Mouse (Mus musculus) liver, postnatal 0 days (tissue): Measurements from ENCODE around the gene Neurl4. TPM values are rescaled to one million over a fixed set of nuclear protein-coding genes. Genes with fewer than 3 reads are reported as not detected.

Experiments
- ATAC-seq: fragments of 200-750 bp; cut with Nextera tagmentation; 2 replicates; pipeline ENCODE4 v1.8.0; 2017; ENCODE audit warnings: mild to moderate bottlenecking, moderate library complexity
- DNase-seq: peaks from one replicate; pipeline ENCODE4 v3.0.0-alpha.2; 2016
- H3K27ac ChIP-seq: fragments of 300-500 bp; sonication (generic); 2 replicates; pipeline ENCODE4 v1.5.1; 2014; ENCODE audit warnings: antibody characterized with exemption, moderate library complexity, mild to moderate bottlenecking, low read depth
- H3K27me3 ChIP-seq: fragments of 300-500 bp; sonication (generic); 2 replicates; pipeline ENCODE4 v1.6.1; 2014; ENCODE audit warnings: low read length, control low read depth, mixed read lengths; ENCODE audit not compliant: insufficient read depth
- H3K36me3 ChIP-seq: fragments of 300-500 bp; sonication (generic); replicated peaks from 2 replicates; pipeline ENCODE4 v1.6.1; 2014; ENCODE audit warnings: mild to moderate bottlenecking, control low read depth, low read length, moderate library complexity, mixed read lengths; ENCODE audit not compliant: insufficient read depth
- H3K4me1 ChIP-seq: fragments of 300-500 bp; sonication (generic); 2 replicates; pipeline ENCODE4 v1.6.1; 2014; ENCODE audit warnings: antibody characterized with exemption, mild to moderate bottlenecking, control low read depth; ENCODE audit not compliant: insufficient read depth
- H3K4me2 ChIP-seq: fragments of 300-500 bp; sonication (generic); 2 replicates; pipeline ENCODE4 v1.6.1; 2014; ENCODE audit warnings: low read depth, mild to moderate bottlenecking, low read length, moderate library complexity, mixed read lengths
- H3K4me3 ChIP-seq: fragments of 300-500 bp; sonication (generic); 2 replicates; pipeline ENCODE4 v1.5.1; 2014; ENCODE audit warnings: low read depth, low read length
- H3K9ac ChIP-seq: fragments of 300-500 bp; sonication (generic); replicated peaks from 2 replicates; pipeline ENCODE4 v1.6.1; 2014; ENCODE audit warnings: mild to moderate bottlenecking, moderate library complexity
- H3K9me3 ChIP-seq: fragments of 300-500 bp; sonication (generic); 2 replicates; pipeline ENCODE4 v1.6.1; 2016; ENCODE audit warnings: mild to moderate bottlenecking, control low read depth, low read length, mixed read lengths
- CTCF ChIP-seq: sonication (generic); IDR thresholded peaks from 2 replicates; pipeline ENCODE4 v1.5.1; 2016; ENCODE audit warnings: antibody characterized with exemption, low read depth
- EP300 ChIP-seq: IDR thresholded peaks from 2 replicates; pipeline ENCODE4 v1.6.1; 2016; ENCODE audit warnings: antibody characterized with exemption, low read depth, mild to moderate bottlenecking
- WGBS: fragments of 180-500 bp; shearing (Covaris S2); extraction: QIAGEN DNeasy Blood & Tissue Kit; methylation state at CpG from one replicate; pipeline ENCODE4 v1.1.7; 2014; ENCODE audit not compliant: insufficient replicate concordance; 5-methylcytosine and 5-hydroxymethylcytosine counted together
- polyA plus RNA-seq: library from polyadenylated mRNA; unstranded; fragments of >200 nt; fragmentation: Nextera tagmentation; extraction: Ambion mirVana; gene quantifications from 2 replicates; pipeline ENCODE4 v1.2.1, GENCODE M21; 2015

The Neurl4 gene
- polyA plus RNA-seq, 1 experiment from 2014 or later: 1.4 TPM

GRCm38 (mm10) chr11:69884663-69885062 is 16.2 kb upstream of the Neurl4 start:
- Histone ChIP-seq H3K27me3 (no peaks in the 10 kb centered on the region), H3K27ac (no peak overlapping the region), H3K4me3 (no peak overlapping the region), H3K36me3 (0 out of 2 replicates have a peak, but pooled peaks cover 11% of the 10 kb centered on the region), H3K4me2 (no peak overlapping the region), H3K9ac (no peak overlapping the region), H3K9me3 (no peaks in the 10 kb centered on the region), H3K4me1 (peaks cover 30% of the 10 kb centered on the region)
- 80% methylated on average over 8 of the region's 8 CpGs for WGBS
- DNase-seq (no peak), ATAC-seq (no peak)
- TF ChIP-seq EP300: no peak
- TF ChIP-seq CTCF: no peak

- Histone ChIP-seq H3K36me3 (0 out of 2 replicates have a peak, but pooled peaks cover 13% of the 10 kb centered on the region), H3K9me3 (no peaks in the 10 kb centered on the region), H3K27ac (0 out of 2 replicates have a peak overlapping the region, but pooled peaks have one; percentile 7), H3K9ac (no peak overlapping the region), H3K4me1 (peaks cover 18% of the 10 kb centered on the region), H3K4me2 (peak overlapping the region; percentile 31; the same call in 1 of the 2 replicates), H3K4me3 (no peak overlapping the region), H3K27me3 (no peaks in the 10 kb centered on the region)
- no peak for DNase-seq
- peak; percentile 57 for ATAC-seq
- peak; percentile 72 for TF ChIP-seq CTCF
- no peak; the same call in 1 of the 2 replicates for TF ChIP-seq EP300
- 39% methylated on average over 8 of the region's 8 CpGs for WGBS
Observed at GRCm38 (mm10) chr11:69886907-69887635, 13.8 kb upstream of the Neurl4 start.

- H3K36me3 ChIP-seq: 0 out of 2 replicates have a peak, but pooled peaks cover 6% of the 10 kb centered on the region
- H3K9ac ChIP-seq: peak overlapping the region; percentile 38
- WGBS: 50% methylated on average over 4 of the region's 4 CpGs
- H3K4me1 ChIP-seq: peaks cover 25% of the 10 kb centered on the region
- H3K27ac ChIP-seq: no peak overlapping the region
- H3K4me2 ChIP-seq: no peak overlapping the region
- no peak overlapping the region for H3K4me3 ChIP-seq
- H3K9me3 ChIP-seq: no peaks in the 10 kb centered on the region
- DNase-seq: no peak
- no peak for ATAC-seq
- TF ChIP-seq CTCF (no peak), EP300 (no peak)
- no peaks in the 10 kb centered on the region for H3K27me3 ChIP-seq
Observed at GRCm38 (mm10) chr11:69891482-69891881, 9.4 kb upstream of the Neurl4 start.

GRCm38 (mm10) chr11:69894671-69895070 is 6.2 kb upstream of the Neurl4 start:
- Histone ChIP-seq H3K9ac (0 out of 2 replicates have a peak overlapping the region, but pooled peaks have one; percentile 10), H3K9me3 (no peaks in the 10 kb centered on the region), H3K27ac (peak overlapping the region; percentile 85), H3K4me2 (peak overlapping the region; percentile 49), H3K4me3 (peak overlapping the region; percentile 26; the same call in 1 of the 2 replicates), H3K36me3 (0 out of 2 replicates have a peak, but pooled peaks cover 2% of the 10 kb centered on the region), H3K27me3 (0 out of 2 replicates have a peak, but pooled peaks cover 2% of the 10 kb centered on the region), H3K4me1 (peaks cover 20% of the 10 kb centered on the region)
- 25% methylated on average over 5 of the region's 5 CpGs for WGBS
- ATAC-seq (no peak; the same call in 1 of the 2 replicates), DNase-seq (no peak)
- TF ChIP-seq CTCF (no peak), EP300 (no peak)

- H3K27me3 ChIP-seq: 0 out of 2 replicates have a peak, but pooled peaks cover 5% of the 10 kb centered on the region
- peak within 1 kb of the TSS; percentile 85 for H3K27ac ChIP-seq
- ATAC-seq (peak; percentile 46; the same call in 1 of the 2 replicates), DNase-seq (peak; percentile 64)
- 39% methylated on average over 4 of the region's 4 CpGs for WGBS
- H3K36me3 ChIP-seq: 0 out of 2 replicates have a peak, but pooled peaks cover 2% of the 10 kb centered on the region
- H3K9me3 ChIP-seq: no peaks in the 10 kb centered on the region
- peak within 1 kb of the TSS; percentile 10; the same call in 1 of the 2 replicates for H3K9ac ChIP-seq
- H3K4me3 ChIP-seq: peak within 1 kb of the TSS; percentile 26
- H3K4me1 ChIP-seq: peaks cover 23% of the 10 kb centered on the region
- H3K4me2 ChIP-seq: peak within 1 kb of the TSS; percentile 49
- TF ChIP-seq CTCF (no peak), EP300 (no peak)
Observed at GRCm38 (mm10) chr11:69895291-69895690, 5.6 kb upstream of the Neurl4 start, which contains the start of gene Acap1. Gene Acap1, minus strand, starts transcription at chr11:69895539.

- TF ChIP-seq EP300 (no peak), CTCF (no peak)
- peak overlapping the region; percentile 99 for H3K4me2 ChIP-seq
- H3K9me3 ChIP-seq: no peaks in the 10 kb centered on the region
- H3K27me3 ChIP-seq: 0 out of 2 replicates have a peak, but pooled peaks cover 7% of the 10 kb centered on the region
- H3K36me3 ChIP-seq: peaks cover 8% of the 10 kb centered on the region
- H3K4me1 ChIP-seq: peaks cover 30% of the 10 kb centered on the region
- DNase-seq: no peak
- no peak overlapping the region for H3K27ac ChIP-seq
- peak overlapping the region; percentile 93 for H3K4me3 ChIP-seq
- 48% methylated on average over 4 of the region's 4 CpGs for WGBS
- peak overlapping the region; percentile 87 for H3K9ac ChIP-seq
- no peak for ATAC-seq
Observed at GRCm38 (mm10) chr11:69899870-69900269, 1.0 kb upstream of the Neurl4 start.
